Mouse (Mus musculus) MEL (cell line): ENCODE measurements around the gene Cacna1i. TPM values are rescaled to one million over a fixed set of nuclear protein-coding genes. Genes with fewer than 3 reads are reported as not detected.

Experiments
- DNase-seq: peaks from one replicate; pipeline ENCODE4 v3.0.0; 2011; ENCODE audit warnings: low read depth, low spot score
- H3K27ac ChIP-seq: 2 replicates; pipeline ENCODE4 v1.5.1; 2012; ENCODE audit warnings: low read depth, mild to moderate bottlenecking, control low read depth, low read length, moderate library complexity; ENCODE audit not compliant: control insufficient read depth
- H3K27me3 ChIP-seq, 2 experiments: fragments of 150-350 bp in 1 of 2; sonication (generic) in 1 of 2; 2 replicates each; pipeline ENCODE4 v1.6.1; 2012; ENCODE audit warnings: low read length in 2 of 2, mild to moderate bottlenecking in 2 of 2, improper control_type of control experiment in 1 of 2, moderate library complexity in 1 of 2; ENCODE audit not compliant: insufficient read depth in 2 of 2, control insufficient read depth in 1 of 2
- H3K36me3 ChIP-seq, 2 experiments: 2 replicates each; pipeline ENCODE4 v1.6.1; 2012 to 2014; ENCODE audit warnings: low read length in 2 of 2, improper control_type of control experiment in 1 of 2, inconsistent platforms in 1 of 2, mild to moderate bottlenecking in 1 of 2; ENCODE audit not compliant: insufficient read depth in 2 of 2, control insufficient read depth in 1 of 2
- H3K4me1 ChIP-seq, 2 experiments: fragments of 150-350 bp in 1 of 2; sonication (generic) in 1 of 2; 2 replicates each; pipeline ENCODE4 v1.6.1; 2012; ENCODE audit warnings: low read length in 2 of 2, improper control_type of control experiment in 1 of 2, mild to moderate bottlenecking in 1 of 2; ENCODE audit not compliant: insufficient read depth in 2 of 2, control insufficient read depth in 1 of 2
- H3K4me3 ChIP-seq, 2 experiments: fragments of 150-350 bp in 1 of 2; sonication (generic) in 1 of 2; 2 replicates each; pipeline ENCODE4 v1.5.1; 2012; ENCODE audit warnings: low read depth in 2 of 2, low read length in 2 of 2, mild to moderate bottlenecking in 2 of 2, moderate library complexity in 2 of 2, control low read depth in 1 of 2, improper control_type of control experiment in 1 of 2; ENCODE audit not compliant: control insufficient read depth in 1 of 2, insufficient read depth in 1 of 2
- H3K79me2 ChIP-seq: 2 replicates; pipeline ENCODE4 v1.6.1; 2012; ENCODE audit warnings: mild to moderate bottlenecking, low read length, moderate library complexity; ENCODE audit not compliant: control insufficient read depth, poor library complexity, insufficient read depth
- H3K9ac ChIP-seq: 2 replicates; pipeline ENCODE4 v1.6.1; 2012; ENCODE audit warnings: low read depth, mild to moderate bottlenecking, control low read depth, low read length, moderate library complexity; ENCODE audit not compliant: control insufficient read depth, poor library complexity, severe bottlenecking
- H3K9me3 ChIP-seq: fragments of 150-350 bp; sonication (generic); replicated peaks from 2 replicates; pipeline ENCODE4 v1.6.1; 2012; ENCODE audit warnings: mild to moderate bottlenecking, low read length, improper control_type of control experiment, moderate library complexity; ENCODE audit not compliant: insufficient read depth
- CTCF ChIP-seq, 3 experiments: IDR thresholded peaks in 2 of 3; conservative IDR thresholded peaks in 1 of 3; 2 replicates each; pipeline ENCODE4 v1.5.1; 2011 to 2012; ENCODE audit warnings: low read length in 3 of 3, low read depth in 2 of 3, mild to moderate bottlenecking in 2 of 3, improper control_type of control experiment in 1 of 3, inconsistent platforms in 1 of 3, mixed read lengths in 1 of 3, moderate library complexity in 1 of 3; ENCODE audit not compliant: control insufficient read depth in 1 of 3, insufficient read depth in 1 of 3, poor library complexity in 1 of 3, severe bottlenecking in 1 of 3
- E2F4 ChIP-seq: IDR thresholded peaks from 2 replicates; pipeline ENCODE4 v1.6.1; 2011; ENCODE audit warnings: low read depth, low read length, improper control_type of control experiment, borderline replicate concordance
- GABPA ChIP-seq: IDR thresholded peaks from 2 replicates; pipeline ENCODE4 v1.6.1; 2012; ENCODE audit warnings: low read depth, mild to moderate bottlenecking, inconsistent platforms, low read length, improper control_type of control experiment, moderate library complexity
- GATA1 ChIP-seq: IDR thresholded peaks from 2 replicates; pipeline ENCODE4 v1.6.1; 2011; ENCODE audit warnings: low read depth, low read length, improper control_type of control experiment
- HCFC1 ChIP-seq: IDR thresholded peaks from 2 replicates; pipeline ENCODE4 v1.6.1; 2012; ENCODE audit warnings: low read depth, mild to moderate bottlenecking, inconsistent platforms, low read length, improper control_type of control experiment, moderate library complexity
- JUND ChIP-seq: IDR thresholded peaks from 2 replicates; pipeline ENCODE4 v1.6.1; 2011; ENCODE audit warnings: low read depth, mild to moderate bottlenecking, improper control_type of control experiment, low read length
- KAT2A ChIP-seq: conservative IDR thresholded peaks from 2 replicates; pipeline ENCODE4 v1.6.1; 2012; ENCODE audit warnings: low read depth, low read length, improper control_type of control experiment, inconsistent platforms
- MAX ChIP-seq: IDR thresholded peaks from 2 replicates; pipeline ENCODE4 v1.6.1; 2011; ENCODE audit warnings: low read length, improper control_type of control experiment
- MAZ ChIP-seq: IDR thresholded peaks from 2 replicates; pipeline ENCODE4 v1.6.1; 2012; ENCODE audit warnings: low read depth, mild to moderate bottlenecking, inconsistent platforms, low read length, improper control_type of control experiment
- MEF2A ChIP-seq: IDR thresholded peaks from 2 replicates; pipeline ENCODE4 v1.6.1; 2014; ENCODE audit warnings: low read depth, mild to moderate bottlenecking, inconsistent platforms, low read length, improper control_type of control experiment; ENCODE audit not compliant: poor library complexity, insufficient replicate concordance, severe bottlenecking; ENCODE audit errors: extremely low read depth
- MXI1 ChIP-seq: IDR thresholded peaks from 2 replicates; pipeline ENCODE4 v1.6.1; 2011; ENCODE audit warnings: mild to moderate bottlenecking, low read depth, low read length, improper control_type of control experiment
- MYC ChIP-seq: IDR thresholded peaks from 2 replicates; pipeline ENCODE4 v1.6.1; 2011; ENCODE audit warnings: low read depth, mild to moderate bottlenecking, low read length, improper control_type of control experiment, moderate library complexity
- NELFE ChIP-seq: IDR thresholded peaks from 2 replicates; pipeline ENCODE4 v1.6.1; 2011; ENCODE audit warnings: low read depth, low read length, improper control_type of control experiment
- NRF1 ChIP-seq: IDR thresholded peaks from 2 replicates; pipeline ENCODE4 v1.6.1; 2014; ENCODE audit warnings: low read depth, mild to moderate bottlenecking, inconsistent platforms, low read length, improper control_type of control experiment, moderate library complexity; ENCODE audit not compliant: poor library complexity, insufficient read depth, severe bottlenecking
- POLR2AphosphoS2 ChIP-seq: IDR thresholded peaks from 2 replicates; pipeline ENCODE4 v1.6.1; 2011; ENCODE audit warnings: low read length, improper control_type of control experiment
- POLR2AphosphoS5 ChIP-seq: IDR thresholded peaks from 2 replicates; pipeline ENCODE4 v1.6.1; 2012; ENCODE audit warnings: low read depth, borderline replicate concordance, mild to moderate bottlenecking, inconsistent platforms, low read length, moderate library complexity, mixed read lengths
- RAD21 ChIP-seq: IDR thresholded peaks from 2 replicates; pipeline ENCODE4 v1.6.1; 2011; ENCODE audit warnings: mild to moderate bottlenecking, low read depth, low read length, improper control_type of control experiment
- RCOR1 ChIP-seq: IDR thresholded peaks from 2 replicates; pipeline ENCODE4 v1.6.1; 2012; ENCODE audit warnings: low read depth, mild to moderate bottlenecking, inconsistent platforms, low read length, improper control_type of control experiment
- SMC3 ChIP-seq: IDR thresholded peaks from 2 replicates; pipeline ENCODE4 v1.6.1; 2011; ENCODE audit warnings: low read depth, low read length, improper control_type of control experiment
- TBP ChIP-seq: IDR thresholded peaks from 2 replicates; pipeline ENCODE4 v1.8.0; 2011; ENCODE audit warnings: low read depth, low read length, improper control_type of control experiment
- USF1 ChIP-seq: IDR thresholded peaks from 2 replicates; pipeline ENCODE4 v1.6.1; 2014; ENCODE audit warnings: low read depth, mild to moderate bottlenecking, inconsistent platforms, low read length, improper control_type of control experiment, moderate library complexity
- ZMIZ1 ChIP-seq: IDR thresholded peaks from 2 replicates; pipeline ENCODE4 v1.6.1; 2012; ENCODE audit warnings: low read depth, mild to moderate bottlenecking, inconsistent platforms, low read length, improper control_type of control experiment, moderate library complexity
- ZNF384 ChIP-seq: IDR thresholded peaks from 2 replicates; pipeline ENCODE4 v1.6.1; 2012; ENCODE audit warnings: low read depth, mild to moderate bottlenecking, inconsistent platforms, low read length, improper control_type of control experiment
- polyA plus RNA-seq, 2 experiments: library from polyadenylated mRNA; stranded (reverse) in 1 of 2; unstranded in 1 of 2; fragments of >175 nt in 1 of 2; fragments of >200 nt in 1 of 2; gene quantifications; 2 replicates each; pipeline versions ENCODE4 v1.2.1 to v1.2.4; 2012; ENCODE audit warnings: low replicate concordance in 2 of 2, low read depth in 1 of 2; ENCODE audit not compliant: insufficient read length in 2 of 2, insufficient read depth in 1 of 2, missing spikeins in 1 of 2
- total RNA-seq: library from RNA; depleted of rRNA; stranded (reverse); fragments of 300-350 nt; gene quantifications from 2 replicates; pipeline ENCODE4 v1.2.3, GENCODE M21; 2012

Gene Cacna1i
- total and polyA plus RNA-seq, 3 experiments: not detected

- no peak overlapping the region for H3K9ac ChIP-seq
- H3K79me2 ChIP-seq: no peaks in the 10 kb centered on the region
- no peak for DNase-seq
- no peaks in the 10 kb centered on the region for H3K27me3 ChIP-seq
- H3K9me3 ChIP-seq: no peaks in the 10 kb centered on the region
- no peak overlapping the region for H3K27ac ChIP-seq
- no peaks in the 10 kb centered on the region for H3K4me1 ChIP-seq
- TF ChIP-seq MXI1: no peak
- no peak for TF ChIP-seq NELFE
- no peak for TF ChIP-seq ZNF384
- no peak for TF ChIP-seq GATA1
- no peak for TF ChIP-seq RAD21
- no peak for TF ChIP-seq TBP
- no peak for TF ChIP-seq KAT2A
- TF ChIP-seq JUND: no peak
- no peak for TF ChIP-seq MEF2A
- TF ChIP-seq ZMIZ1: no peak
- no peak overlapping the region for H3K4me3 ChIP-seq
- H3K36me3 ChIP-seq: no peaks in the 10 kb centered on the region
These were observed 120.8 kb downstream of the Cacna1i start for GRCm38 (mm10) chr15:80407873-80408272.

DNA sequence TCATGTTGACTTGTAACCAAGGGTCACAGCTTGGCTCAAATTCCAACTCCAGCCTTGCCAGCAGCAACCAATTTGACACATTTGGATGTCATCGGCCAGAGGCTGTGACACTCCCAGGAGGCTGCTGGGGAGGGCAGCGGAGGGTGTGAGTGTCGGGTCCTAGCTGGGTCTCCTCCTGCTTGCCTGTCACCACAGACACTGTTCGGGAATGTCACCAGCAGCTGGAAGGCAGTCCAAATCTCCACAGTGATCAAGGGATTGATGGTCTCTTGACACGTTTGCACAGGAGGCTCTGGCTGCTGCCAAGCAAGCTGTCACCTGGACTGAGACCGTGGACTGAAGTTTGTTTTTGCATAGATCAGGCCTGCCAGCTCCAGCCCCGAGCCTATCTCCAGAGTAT is 123.6 kb downstream of the Cacna1i start:
- H3K79me2 ChIP-seq: no peaks in the 10 kb centered on the region
- TF ChIP-seq MYC: no peak
- TF ChIP-seq USF1: no peak
- TF ChIP-seq ZNF384: no peak
- TF ChIP-seq GATA1: no peak
- no peak for TF ChIP-seq POLR2AphosphoS5
- TF ChIP-seq NELFE: no peak
- no peak for TF ChIP-seq E2F4
- no peak for TF ChIP-seq RCOR1
- H3K9me3 ChIP-seq: no peaks in the 10 kb centered on the region
- no peaks in the 10 kb centered on the region for H3K36me3 ChIP-seq
- H3K4me1 ChIP-seq: no peaks in the 10 kb centered on the region
- no peak overlapping the region for H3K9ac ChIP-seq
- H3K4me3 ChIP-seq: no peak overlapping the region
- H3K27ac ChIP-seq: no peak overlapping the region
- H3K27me3 ChIP-seq: 0 out of 4 replicates have a peak, but pooled peaks cover 0 to under 1% of the 10 kb centered on the region in 2 experiments
- no peak for DNase-seq

- Histone ChIP-seq H3K4me1 (no peaks in the 10 kb centered on the region), H3K27me3 (0 out of 4 replicates have a peak, but pooled peaks cover 0 to 1% of the 10 kb centered on the region in 2 experiments), H3K27ac (no peak overlapping the region), H3K9me3 (no peaks in the 10 kb centered on the region), H3K4me3 (no peak overlapping the region), H3K79me2 (no peaks in the 10 kb centered on the region), H3K36me3 (no peaks in the 10 kb centered on the region), H3K9ac (no peak overlapping the region)
- no peak for DNase-seq
- TF ChIP-seq TBP (no peak), JUND (no peak), POLR2AphosphoS2 (no peak), MYC (no peak), MAZ (no peak), GATA1 (no peak), KAT2A (no peak), USF1 (no peak), HCFC1 (no peak), NELFE (no peak), E2F4 (no peak), SMC3 (no peak), CTCF (IDR thresholded peaks at IDR 0.05 in 2 of 3, conservative IDR thresholded peaks at IDR 0.05 in 1 of 3; ENCODE audit: control insufficient read depth in 1 of 3, insufficient read depth in 1 of 3, low read depth in 2 of 3, low read length in 3 of 3, poor library complexity in 1 of 3, severe bottlenecking in 1 of 3) (no peak), NRF1 (no peak), RAD21 (no peak), MAX (no peak), GABPA (no peak), MEF2A (no peak)
These were observed 126.0 kb downstream of the Cacna1i start for GRCm38 (mm10) chr15:80413070-80413469.
